Mouse (Mus musculus) left cerebral cortex, postnatal 36 days (tissue): ENCODE measurements at regions not wholly inside any gene's neighbourhood (a gene's known extent, or its start where the extent isn't known, plus 50 kb on each side); places are given as distances from the start of the nearest gene placed in this dataset.
A peak's percentile ranks its signal among the peaks of the same experiment; 100 is the strongest.

Experiments used
- DNase-seq, 2 experiments: peaks; one replicate each; pipeline ENCODE4 v3.0.0; 2021 to 2022; ENCODE audit warnings: low spot score in 2 of 2, mixed read lengths in 1 of 2
- intact Hi-C: fragments of 180-260 bp; cut with DNase I; formaldehyde crosslinking; loops from one replicate; pipeline ENCODE4 v1.15.1; 2025

GRCm38 (mm10) chr11:14769008-14769407 lies 169.9 kb downstream of the Pom121l12 start:
- DNase-seq = no peak
- intact Hi-C loops = no loop called here

- intact Hi-C loops = no loop called here
- DNase-seq = no peak
These were observed 170.6 kb downstream of the Pom121l12 start for GRCm38 (mm10) chr11:14769448-14770357.

GRCm38 (mm10) chr11:14798314-14798713 lies 199.2 kb downstream of the Pom121l12 start:
- no peak for DNase-seq
- intact Hi-C loops = no loop called here

GRCm38 (mm10) chr11:14799227-14799626 lies 200.2 kb downstream of the Pom121l12 start:
- DNase-seq = no peak
- intact Hi-C loops = no loop called here

- intact Hi-C loops = no loop called here
- peak; percentile 13 to 19 for DNase-seq
These were observed 219.9 kb downstream of the Pom121l12 start for GRCm38 (mm10) chr11:14818936-14819335.
